Mouse (Mus musculus) ES-E14 (cell line): ENCODE data around the gene Gli3.

ENCODE experiments used
- HCFC1 ChIP-seq: IDR thresholded peaks from 2 replicates; pipeline ENCODE4 v1.6.1; 2012; ENCODE audit warnings: low read length, inconsistent platforms, borderline replicate concordance; ENCODE audit not compliant: insufficient read depth
- MAFK ChIP-seq: IDR thresholded peaks from 2 replicates; pipeline ENCODE4 v1.6.1; 2014; ENCODE audit warnings: mild to moderate bottlenecking, low read depth, low read length, inconsistent platforms; ENCODE audit not compliant: insufficient read depth

GRCm38 (mm10) chr13:15604074-15604473 is 141.0 kb downstream of the Gli3 start:
- TF ChIP-seq HCFC1 (no peak), MAFK (no peak)
